Comparison of ENCODE assay signal across 8 mouse cellular contexts in the genomic region with DNA sequence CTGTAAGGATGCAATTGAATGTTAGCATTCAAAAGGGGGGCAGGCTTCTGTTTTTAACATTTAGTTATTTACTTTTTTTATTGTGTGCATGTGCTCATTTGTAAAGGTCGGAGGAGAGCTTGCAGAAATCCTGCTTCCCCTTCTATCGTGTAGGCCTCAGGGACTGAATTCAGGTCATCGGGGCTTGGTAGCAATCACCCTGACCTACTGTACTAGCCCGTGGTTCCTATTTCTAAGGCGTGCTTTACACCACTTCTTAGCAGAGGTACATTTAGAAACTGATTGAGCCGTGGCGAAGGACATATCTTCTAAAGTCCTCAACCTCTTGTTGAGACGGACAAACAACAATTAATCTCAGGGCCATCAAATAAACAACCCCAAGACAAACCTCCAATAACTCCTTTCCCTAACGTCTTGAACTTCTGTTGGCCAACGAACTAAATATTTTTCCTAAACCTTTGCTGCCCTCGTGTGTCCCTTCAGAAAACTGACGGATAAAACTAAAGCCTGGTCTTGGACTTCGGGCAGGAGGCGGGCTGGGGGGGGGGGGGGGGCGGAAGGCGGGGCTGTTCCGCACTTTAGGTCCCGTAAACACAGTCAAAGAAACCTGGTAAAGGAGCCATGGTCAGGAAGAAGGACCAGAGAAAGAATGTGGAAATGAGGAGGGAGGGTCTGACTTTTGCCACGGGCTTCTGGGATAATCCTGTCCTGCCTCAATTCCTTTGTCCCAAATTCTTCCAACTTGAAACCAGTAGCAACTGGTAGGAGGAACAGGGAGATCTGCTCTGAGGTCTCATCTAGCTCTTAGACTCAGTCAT. TPM values are rescaled to one million over a fixed set of nuclear protein-coding genes. Genes with fewer than 3 reads are reported as not detected.
DNase-seq lines count a peak whose midpoint lies in the region; ATAC-seq and TF ChIP-seq lines count a peak whose summit lies in the region.

No protein-coding gene starts in this region.

- peak overlapping the region; percentile 50 for H3K4me2 ChIP-seq in heart, embryonic 14.5 days (ENCODE audit: low read length)
- peak overlapping the region; percentile 28 for H3K4me2 ChIP-seq in liver, embryonic 11.5 days
- peak overlapping the region; percentile 46 for H3K4me2 ChIP-seq in stomach, embryonic 15.5 days

- peaks cover 7% of the 10 kb centered on the region for H3K27me3 ChIP-seq in heart, adult 2 months (ENCODE audit: control insufficient read depth, insufficient read depth, low read length)
- H3K27me3 ChIP-seq in heart, embryonic 14.5 days (ENCODE audit: control insufficient read depth, insufficient read depth, low read length), result peaks cover 29% of the 10 kb centered on the region
- H3K27me3 ChIP-seq in liver, embryonic 11.5 days (replicated peaks; ENCODE audit: control insufficient read depth, insufficient read depth, low read length), result peaks cover 24% of the 10 kb centered on the region
- peaks cover 30% of the 10 kb centered on the region for H3K27me3 ChIP-seq in stomach, embryonic 15.5 days (replicated peaks)

- no peak overlapping the region for H3K9ac ChIP-seq in heart, adult 2 months (ENCODE audit: low read depth, low read length)
- no peak overlapping the region for H3K9ac ChIP-seq in heart, embryonic 14.5 days (ENCODE audit: low read length)
- H3K9ac ChIP-seq in liver, embryonic 11.5 days (ENCODE audit: low read depth, low read length), result no peak overlapping the region
- H3K9ac ChIP-seq in stomach, embryonic 15.5 days, result no peak overlapping the region

- intact Hi-C loops in heart, adult 2 months (cut with DNase I), result loop anchor here (5.0 kb wide), 1 partner anchor 1102 kb away; no protein-coding TSS in a partner anchor

- TF ChIP-seq POLR2A in heart, adult 2 months (IDR thresholded peaks at IDR 0.05; ENCODE audit: insufficient read depth, low read depth, low read length), result no peak

- WGBS in heart, adult 2 months, result 11% methylated on average over 19 of the region's 19 CpGs
- WGBS in heart, embryonic 14.5 days, result 15% methylated on average over 19 of the region's 19 CpGs
- 14% methylated on average over 19 of the region's 19 CpGs for WGBS in liver, embryonic 11.5 days
- WGBS in stomach, embryonic 15.5 days, result 10% methylated on average over 19 of the region's 19 CpGs

- H3K4me3 ChIP-seq in heart, adult 2 months, result no peak overlapping the region
- no peak overlapping the region for H3K4me3 ChIP-seq in heart, embryonic 14.5 days (ENCODE audit: control insufficient read depth in 1 of 2, insufficient read depth in 1 of 2, low read depth in 1 of 2, low read length in 2 of 2)
- H3K4me3 ChIP-seq in liver, embryonic 11.5 days (ENCODE audit: low read depth, low read length), result no peak overlapping the region
- no peak overlapping the region for H3K4me3 ChIP-seq in stomach, embryonic 15.5 days (replicated peaks)

- no peak for DNase-seq in heart, adult 2 months
- DNase-seq in heart, adult 8-10 months (ENCODE audit: low spot score), result no peak
- DNase-seq in R1 (ENCODE audit: low read depth, low spot score), result peak; percentile 93
- no peak for DNase-seq in liver, embryonic 11.5 days (ENCODE audit: low spot score)
- DNase-seq in layer of hippocampus, postnatal 25 days (ENCODE audit: extremely low spot score in 1 of 2, low spot score in 1 of 2), result no peak
- no peak for DNase-seq in frontal cortex, postnatal 36 days (ENCODE audit: low spot score in 2 of 2)

- TF ChIP-seq CTCF in heart, adult 2 months (IDR thresholded peaks at IDR 0.05), result peak; percentile 50

- H3K79me2 ChIP-seq in heart, adult 2 months (replicated peaks; ENCODE audit: control insufficient read depth, insufficient read depth, low read length), result no peaks in the 10 kb centered on the region

- ATAC-seq in heart, embryonic 14.5 days (ENCODE audit: insufficient number of reproducible peaks, insufficient read depth, low FRiP score, low read depth), result no peak
- no peak for ATAC-seq in liver, embryonic 11.5 days (replicated peaks; ENCODE audit: low FRiP score)
- ATAC-seq in stomach, embryonic 15.5 days (ENCODE audit: insufficient read depth, low FRiP score, low read depth), result no peak

- TF ChIP-seq EP300 in heart, adult 2 months (IDR thresholded peaks at IDR 0.05; ENCODE audit: insufficient read depth, low read depth, low read length), result no peak

- no peak overlapping the region for H3K27ac ChIP-seq in heart, adult 2 months
- H3K27ac ChIP-seq in heart, embryonic 14.5 days (replicated peaks in 1 of 2; ENCODE audit: control insufficient read depth in 1 of 2, insufficient read depth in 1 of 2, low read depth in 2 of 2, low read length in 2 of 2), result no peak overlapping the region
- H3K27ac ChIP-seq in liver, embryonic 11.5 days (ENCODE audit: low read depth, low read length), result no peak overlapping the region
- H3K27ac ChIP-seq in stomach, embryonic 15.5 days, result no peak overlapping the region

- no peaks in the 10 kb centered on the region for H3K4me1 ChIP-seq in heart, adult 2 months (ENCODE audit: control insufficient read depth, insufficient read depth, low read length)
- peaks cover 0 to 10% of the 10 kb centered on the region in 2 experiments; a peak in 2 of 4 replicates for H3K4me1 ChIP-seq in heart, embryonic 14.5 days (ENCODE audit: control insufficient read depth in 2 of 2, insufficient read depth in 2 of 2, low read length in 2 of 2)
- H3K4me1 ChIP-seq in liver, embryonic 11.5 days (replicated peaks; ENCODE audit: control insufficient read depth, insufficient read depth, low read length), result no peaks in the 10 kb centered on the region
- H3K4me1 ChIP-seq in stomach, embryonic 15.5 days, result peaks cover 7% of the 10 kb centered on the region

- no peaks in the 10 kb centered on the region for H3K36me3 ChIP-seq in heart, adult 2 months (ENCODE audit: control insufficient read depth, insufficient read depth, low read length)
- no peaks in the 10 kb centered on the region for H3K36me3 ChIP-seq in heart, embryonic 14.5 days (ENCODE audit: control insufficient read depth, insufficient read depth, low read length)
- no peaks in the 10 kb centered on the region for H3K36me3 ChIP-seq in liver, embryonic 11.5 days (ENCODE audit: control insufficient read depth, insufficient read depth, low read length)
- no peaks in the 10 kb centered on the region for H3K36me3 ChIP-seq in stomach, embryonic 15.5 days

- peaks cover 3% of the 10 kb centered on the region; the same call in 1 of the 2 replicates for H3K9me3 ChIP-seq in heart, embryonic 14.5 days (ENCODE audit: control insufficient read depth, low read length)
- no peaks in the 10 kb centered on the region for H3K9me3 ChIP-seq in liver, embryonic 11.5 days (ENCODE audit: control insufficient read depth, low read length)
- H3K9me3 ChIP-seq in stomach, embryonic 15.5 days, result no peaks in the 10 kb centered on the region

RNA-seq across cellular contexts. Expression of gene Tfap2a, which starts 10.8 kb away (rescaled TPM):
- under 1 TPM; 0.08 to 0.14 TPM for total RNA-seq in heart, adult 2 months (2021)
- 0.18 TPM in 1 of 2 replicates, not detected in the other for polyA plus RNA-seq in heart, adult 2 months (2012; rRNA removed)
- under 1 TPM in 3 of 4 experiments, not detected in 1; 0.09 to 0.19 (median 0.16) TPM for total RNA-seq in heart, adult 8-10 months (2022)
- polyA plus RNA-seq in heart, embryonic 14.5 days (2014; fragmentation: Nextera tagmentation; extraction: Ambion mirVana), result 0.22 TPM in 1 of 2 replicates, not detected in the other
- 0.22 and 0.34 TPM in 2 replicates for polyA plus RNA-seq in liver, embryonic 11.5 days (2014; fragmentation: Nextera tagmentation; extraction: Ambion mirVana)
- polyA plus RNA-seq in stomach, embryonic 15.5 days (2015; fragmentation: Nextera tagmentation; extraction: Ambion mirVana), result 0.80 and 1.0 TPM in 2 replicates
- under 1 TPM; 0.09 to 0.52 TPM for total RNA-seq in layer of hippocampus, postnatal 25 days (2021)
